Mouse (Mus musculus) neural tube, embryonic 15.5 days (tissue): ENCODE data around the gene Asxl1. TPM values are rescaled to one million over a fixed set of nuclear protein-coding genes. Genes with fewer than 3 reads are reported as not detected.

Experiments
- ATAC-seq: fragments of 200-750 bp; cut with Nextera tagmentation; 2 replicates; pipeline ENCODE4 v1.8.0; 2017; ENCODE audit warnings: mild to moderate bottlenecking, moderate TSS enrichment, moderate library complexity; ENCODE audit not compliant: low FRiP score
- H3K27ac ChIP-seq: fragments of 300-500 bp; sonication (generic); replicated peaks from 2 replicates; pipeline ENCODE4 v1.5.1; 2015; ENCODE audit warnings: mild to moderate bottlenecking, inconsistent platforms
- H3K27me3 ChIP-seq: fragments of 300-500 bp; sonication (generic); replicated peaks from 2 replicates; pipeline ENCODE4 v1.6.1; 2015; ENCODE audit warnings: inconsistent platforms
- H3K36me3 ChIP-seq: fragments of 300-500 bp; sonication (generic); 2 replicates; pipeline ENCODE4 v1.6.1; 2015; ENCODE audit warnings: inconsistent platforms
- H3K4me1 ChIP-seq: fragments of 300-500 bp; sonication (generic); 2 replicates; pipeline ENCODE4 v1.6.1; 2015; ENCODE audit warnings: inconsistent platforms
- H3K4me2 ChIP-seq: fragments of 300-500 bp; sonication (generic); 2 replicates; pipeline ENCODE4 v1.6.1; 2015; ENCODE audit warnings: inconsistent platforms, mild to moderate bottlenecking, moderate library complexity
- H3K4me3 ChIP-seq: fragments of 300-500 bp; sonication (generic); replicated peaks from 2 replicates; pipeline ENCODE4 v1.5.1; 2015; ENCODE audit warnings: mild to moderate bottlenecking, inconsistent platforms
- H3K9ac ChIP-seq: fragments of 300-500 bp; sonication (generic); replicated peaks from 2 replicates; pipeline ENCODE4 v1.6.1; 2015; ENCODE audit warnings: mild to moderate bottlenecking, inconsistent platforms
- H3K9me3 ChIP-seq: fragments of 300-500 bp; sonication (generic); replicated peaks from 2 replicates; pipeline ENCODE4 v1.6.1; 2016; ENCODE audit warnings: inconsistent platforms
- WGBS: fragments of 180-500 bp; shearing (Covaris S2); methylation state at CpG from one replicate; pipeline ENCODE4 v1.1.7; 2015; ENCODE audit warnings: mixed read lengths; 5-methylcytosine and 5-hydroxymethylcytosine counted together
- polyA plus RNA-seq: library from polyadenylated mRNA; unstranded; fragments of >200 nt; fragmentation: Nextera tagmentation; extraction: Ambion mirVana; gene quantifications from 2 replicates; pipeline ENCODE4 v1.2.1, GENCODE M21; 2015

The Asxl1 gene
- polyA plus RNA-seq, 1 experiment from 2014 or later, result 10.6 TPM

DNA sequence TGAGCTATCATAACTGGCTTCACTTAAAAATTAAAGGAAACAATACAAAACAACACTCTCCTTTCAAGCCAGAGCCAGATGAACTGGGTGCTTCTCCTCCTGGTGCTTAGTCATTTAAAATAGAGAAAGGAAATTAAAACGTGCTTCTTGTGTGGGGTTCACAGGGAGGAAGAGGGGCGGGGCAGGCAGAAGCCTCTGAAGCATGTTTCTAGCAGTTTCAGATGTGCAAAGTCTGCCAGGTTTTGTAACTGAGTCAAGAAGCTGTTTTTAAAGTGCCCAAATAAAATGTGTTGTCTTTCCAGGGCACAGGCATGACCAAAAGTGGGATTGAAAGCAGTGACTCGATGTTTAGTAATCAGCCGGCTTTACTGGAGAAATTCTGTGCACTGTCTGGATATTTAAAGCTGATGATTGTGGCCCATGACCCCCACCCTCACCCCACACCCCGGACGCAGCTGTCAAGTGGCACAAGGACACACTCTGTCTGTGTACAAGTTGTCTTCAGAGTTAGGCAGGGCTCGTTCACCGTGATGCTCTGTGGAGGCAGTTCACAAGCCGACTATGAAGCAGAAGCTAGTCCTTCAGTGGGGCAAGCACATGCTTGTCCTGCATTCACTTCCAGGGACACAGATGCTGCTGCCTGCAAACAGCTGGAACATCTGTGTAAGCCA, 19.8 kb upstream of the Asxl1 start:
- Histone ChIP-seq H3K4me1 (no peaks in the 10 kb centered on the region), H3K9me3 (no peaks in the 10 kb centered on the region), H3K4me2 (no peak overlapping the region), H3K27me3 (no peaks in the 10 kb centered on the region), H3K4me3 (no peak overlapping the region), H3K36me3 (peaks cover 78% of the 10 kb centered on the region), H3K27ac (no peak overlapping the region), H3K9ac (no peak overlapping the region)
- WGBS, result 86% methylated on average over 9 of the region's 9 CpGs
- no peak for ATAC-seq

DNA sequence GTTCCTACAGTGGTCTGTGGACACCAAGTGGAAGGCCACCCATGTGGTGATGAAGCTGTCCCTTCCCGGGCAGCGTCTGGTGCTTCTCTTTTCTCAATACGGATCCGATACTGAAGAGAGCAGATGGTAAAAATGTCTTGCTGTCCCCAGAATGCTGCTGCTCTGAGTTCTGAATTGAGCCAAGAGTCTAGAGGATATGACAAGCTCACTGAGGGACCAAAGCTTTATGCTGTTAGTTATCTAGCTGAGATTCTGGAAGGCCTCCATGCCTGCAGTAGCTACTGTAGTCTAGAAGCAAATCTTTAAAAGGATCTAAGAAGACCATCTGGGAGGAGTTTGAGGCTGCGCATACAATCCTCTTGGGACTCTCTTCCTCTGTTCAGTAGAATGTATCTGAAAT, 13.4 kb upstream of the Asxl1 start:
- H3K4me3 ChIP-seq, result no peak overlapping the region
- no peaks in the 10 kb centered on the region for H3K4me1 ChIP-seq
- no peak for ATAC-seq
- H3K9ac ChIP-seq, result no peak overlapping the region
- H3K36me3 ChIP-seq, result peaks cover 51% of the 10 kb centered on the region
- 94% methylated on average over 5 of the region's 5 CpGs for WGBS
- no peaks in the 10 kb centered on the region for H3K9me3 ChIP-seq
- H3K4me2 ChIP-seq, result no peak overlapping the region
- H3K27me3 ChIP-seq, result no peaks in the 10 kb centered on the region
- no peak overlapping the region for H3K27ac ChIP-seq

- Histone ChIP-seq H3K36me3 (peaks cover 50% of the 10 kb centered on the region), H3K27me3 (no peaks in the 10 kb centered on the region), H3K27ac (no peak overlapping the region), H3K4me1 (no peaks in the 10 kb centered on the region), H3K9ac (no peak overlapping the region), H3K4me2 (no peak overlapping the region), H3K9me3 (no peaks in the 10 kb centered on the region), H3K4me3 (no peak overlapping the region)
- WGBS, result 98% methylated on average over 3 of the region's 3 CpGs
- no peak for ATAC-seq
Observed at GRCm38 (mm10) chr2:153332981-153333380, 12.6 kb upstream of the Asxl1 start.

- 82% methylated on average over 6 of the region's 6 CpGs for WGBS
- Histone ChIP-seq H3K9ac (0 out of 2 replicates have a peak overlapping the region, but pooled peaks have one; percentile 1), H3K4me1 (no peaks in the 10 kb centered on the region), H3K36me3 (peaks cover 43% of the 10 kb centered on the region), H3K27ac (no peak overlapping the region), H3K4me2 (no peak overlapping the region), H3K9me3 (no peaks in the 10 kb centered on the region), H3K4me3 (no peak overlapping the region), H3K27me3 (no peaks in the 10 kb centered on the region)
- no peak for ATAC-seq
Observed at GRCm38 (mm10) chr2:153333822-153334232, 11.8 kb upstream of the Asxl1 start.

GRCm38 (mm10) chr2:153334281-153334680, 11.3 kb upstream of the Asxl1 start:
- no peaks in the 10 kb centered on the region for H3K27me3 ChIP-seq
- H3K36me3 ChIP-seq, result peaks cover 41% of the 10 kb centered on the region
- 78% methylated on average over 3 of the region's 3 CpGs for WGBS
- no peak overlapping the region for H3K4me3 ChIP-seq
- no peak overlapping the region for H3K27ac ChIP-seq
- no peak overlapping the region for H3K4me2 ChIP-seq
- H3K9me3 ChIP-seq, result no peaks in the 10 kb centered on the region
- no peak for ATAC-seq
- H3K4me1 ChIP-seq, result no peaks in the 10 kb centered on the region
- 0 out of 2 replicates have a peak overlapping the region, but pooled peaks have one; percentile 1 for H3K9ac ChIP-seq

GRCm38 (mm10) chr2:153336117-153336516, 9.5 kb upstream of the Asxl1 start:
- no peak for ATAC-seq
- Histone ChIP-seq H3K4me3 (no peak overlapping the region), H3K27me3 (no peaks in the 10 kb centered on the region), H3K9me3 (no peaks in the 10 kb centered on the region), H3K9ac (no peak overlapping the region), H3K27ac (no peak overlapping the region), H3K36me3 (peaks cover 22% of the 10 kb centered on the region), H3K4me2 (no peak overlapping the region), H3K4me1 (no peaks in the 10 kb centered on the region)
- 69% methylated on average over 2 of the region's 2 CpGs for WGBS

GRCm38 (mm10) chr2:153338361-153339350, 7.0 kb upstream of the Asxl1 start:
- 90% methylated on average over 9 of the region's 9 CpGs for WGBS
- H3K4me3 ChIP-seq, result no peak overlapping the region
- no peak for ATAC-seq
- H3K27ac ChIP-seq, result no peak overlapping the region
- H3K9me3 ChIP-seq, result no peaks in the 10 kb centered on the region
- H3K4me1 ChIP-seq, result no peaks in the 10 kb centered on the region
- no peak overlapping the region for H3K4me2 ChIP-seq
- H3K36me3 ChIP-seq, result no peaks in the 10 kb centered on the region
- no peaks in the 10 kb centered on the region for H3K27me3 ChIP-seq
- H3K9ac ChIP-seq, result no peak overlapping the region

- no peaks in the 10 kb centered on the region for H3K27me3 ChIP-seq
- peaks cover 9% of the 10 kb centered on the region for H3K4me1 ChIP-seq
- no peaks in the 10 kb centered on the region for H3K36me3 ChIP-seq
- no peak for ATAC-seq
- no peak overlapping the region for H3K4me3 ChIP-seq
- no peak overlapping the region for H3K27ac ChIP-seq
- H3K9ac ChIP-seq, result no peak overlapping the region
- no peak overlapping the region for H3K4me2 ChIP-seq
- no peaks in the 10 kb centered on the region for H3K9me3 ChIP-seq
- WGBS, result 94% methylated on average over 6 of the region's 6 CpGs
Observed at GRCm38 (mm10) chr2:153342166-153342565, 3.5 kb upstream of the Asxl1 start.

GRCm38 (mm10) chr2:153342602-153343001, 3.0 kb upstream of the Asxl1 start:
- Histone ChIP-seq H3K4me3 (no peak overlapping the region), H3K4me1 (peaks cover 14% of the 10 kb centered on the region), H3K9ac (no peak overlapping the region), H3K36me3 (no peaks in the 10 kb centered on the region), H3K27ac (no peak overlapping the region), H3K4me2 (no peak overlapping the region), H3K27me3 (no peaks in the 10 kb centered on the region), H3K9me3 (no peaks in the 10 kb centered on the region)
- WGBS, result 79% methylated on average over 3 of the region's 3 CpGs
- no peak for ATAC-seq

GRCm38 (mm10) chr2:153343191-153343590, 2.4 kb upstream of the Asxl1 start:
- ATAC-seq, result no peak
- H3K4me1 ChIP-seq, result peaks cover 19% of the 10 kb centered on the region
- H3K9me3 ChIP-seq, result no peaks in the 10 kb centered on the region
- H3K4me2 ChIP-seq, result no peak overlapping the region
- H3K4me3 ChIP-seq, result no peak overlapping the region
- no peaks in the 10 kb centered on the region for H3K27me3 ChIP-seq
- no peak overlapping the region for H3K27ac ChIP-seq
- H3K9ac ChIP-seq, result no peak overlapping the region
- no peaks in the 10 kb centered on the region for H3K36me3 ChIP-seq

GRCm38 (mm10) chr2:153345071-153345453, 567 bp upstream of the Asxl1 start:
- peak overlapping the region; percentile 86 for H3K4me3 ChIP-seq
- WGBS, result 4% methylated on average over 11 of the region's 11 CpGs
- H3K9ac ChIP-seq, result peak overlapping the region; percentile 54
- peak overlapping the region; percentile 98 for H3K27ac ChIP-seq
- no peak; the same call in 1 of the 2 replicates for ATAC-seq
- H3K36me3 ChIP-seq, result no peaks in the 10 kb centered on the region
- H3K4me2 ChIP-seq, result peak overlapping the region; percentile 58
- peaks cover 32% of the 10 kb centered on the region for H3K4me1 ChIP-seq
- H3K9me3 ChIP-seq, result no peaks in the 10 kb centered on the region
- H3K27me3 ChIP-seq, result no peaks in the 10 kb centered on the region
